Mouse (Mus musculus) cortical plate, adult 2 months (tissue): ENCODE data around the gene Mgat4c.

Experiments
- CTCF ChIP-seq: fragments of 200-500 bp; IDR thresholded peaks from 2 replicates; pipeline ENCODE4 v1.5.1; 2011; ENCODE audit warnings: mild to moderate bottlenecking, control low read depth, low read length; ENCODE audit not compliant: insufficient read depth; ENCODE audit errors: extremely low read depth
- POLR2A ChIP-seq: fragments of 200-500 bp; IDR thresholded peaks from 2 replicates; pipeline ENCODE4 v1.6.1; 2011; ENCODE audit warnings: mild to moderate bottlenecking, low read length, control low read depth; ENCODE audit not compliant: insufficient read depth; ENCODE audit errors: extremely low read depth

DNA sequence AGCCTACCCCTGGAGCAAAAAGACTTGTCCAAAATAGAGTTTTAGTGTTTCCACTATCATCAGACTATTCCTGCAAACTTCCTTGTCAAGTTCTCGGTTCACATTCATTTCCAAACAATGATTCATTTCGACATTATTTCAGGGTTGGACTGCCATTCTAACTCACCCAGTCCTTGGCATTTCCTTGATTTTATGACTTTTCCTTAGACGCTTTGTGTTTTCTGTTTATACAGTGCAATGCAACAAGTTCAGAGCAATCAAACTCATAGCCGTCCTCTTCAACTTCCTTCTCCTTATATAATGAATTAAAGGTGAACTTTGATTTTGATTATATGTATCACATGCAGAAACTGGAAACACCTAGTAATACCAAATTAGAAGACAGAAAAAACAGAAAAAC is 696.1 kb downstream of the Mgat4c start:
- TF ChIP-seq CTCF (no peak), POLR2A (no peak)
